Mouse (Mus musculus): ENCODE results near the gene Bpifa5.

Bpifa5 gene

GRCm38 (mm10) chr2:154206908-154207307 lies 44.5 kb downstream of the Bpifa5 start:
- no peak for DNase-seq (ENCODE audit: low spot score in 2 of 2)

- DNase-seq (ENCODE audit: low spot score in 2 of 2): no peak
Measured at GRCm38 (mm10) chr2:154209112-154209511, 46.7 kb downstream of the Bpifa5 start.

GRCm38 (mm10) chr2:154211121-154211520 lies 48.7 kb downstream of the Bpifa5 start:
- no peak for DNase-seq (ENCODE audit: low spot score in 2 of 2)

- DNase-seq (ENCODE audit: low spot score in 2 of 2): no peak
Measured at GRCm38 (mm10) chr2:154211881-154212280, 49.5 kb downstream of the Bpifa5 start.

GRCm38 (mm10) chr2:154215191-154215590 lies 52.8 kb downstream of the Bpifa5 start:
- DNase-seq (ENCODE audit: low spot score in 2 of 2): peak; percentile 49 to 70

All from urinary bladder, postnatal 4 days (tissue).